Mouse (Mus musculus) midbrain, postnatal 0 days (tissue): ENCODE data around the gene Trappc3. TPM values are rescaled to one million over a fixed set of nuclear protein-coding genes. Genes with fewer than 3 reads are reported as not detected.

ENCODE experiments used
- ATAC-seq: fragments of 200-750 bp; cut with Nextera tagmentation; 2 replicates; pipeline ENCODE4 v1.8.0; 2017; ENCODE audit warnings: moderate number of reproducible peaks, mild to moderate bottlenecking, moderate TSS enrichment, moderate library complexity; ENCODE audit not compliant: low FRiP score
- DNase-seq: peaks from one replicate; pipeline ENCODE4 v3.0.0-alpha.2; 2015; ENCODE audit warnings: low spot score
- H3K27ac ChIP-seq: fragments of 300-500 bp; sonication (generic); 2 replicates; pipeline ENCODE4 v1.5.1; 2014; ENCODE audit warnings: low read depth, mild to moderate bottlenecking, low read length, mixed read lengths
- H3K27me3 ChIP-seq: fragments of 300-500 bp; sonication (generic); 2 replicates; pipeline ENCODE4 v1.6.1; 2014; ENCODE audit warnings: low read length, control low read depth, mixed read lengths; ENCODE audit not compliant: insufficient read depth
- H3K36me3 ChIP-seq: fragments of 300-500 bp; sonication (generic); 2 replicates; pipeline ENCODE4 v1.6.1; 2014; ENCODE audit warnings: low read length, control low read depth, mixed read lengths; ENCODE audit not compliant: insufficient read depth
- H3K4me1 ChIP-seq: fragments of 300-500 bp; sonication (generic); 2 replicates; pipeline ENCODE4 v1.6.1; 2014; ENCODE audit warnings: mild to moderate bottlenecking, control low read depth, antibody characterized with exemption, low read length, mixed read lengths; ENCODE audit not compliant: insufficient read depth
- H3K4me2 ChIP-seq: fragments of 300-500 bp; sonication (generic); 2 replicates; pipeline ENCODE4 v1.6.1; 2014; ENCODE audit warnings: low read depth, mild to moderate bottlenecking, low read length, mixed read lengths; ENCODE audit not compliant: poor library complexity, severe bottlenecking
- H3K4me3 ChIP-seq: fragments of 300-500 bp; sonication (generic); 2 replicates; pipeline ENCODE4 v1.5.1; 2014; ENCODE audit warnings: low read depth, mild to moderate bottlenecking, low read length, moderate library complexity
- H3K9ac ChIP-seq: fragments of 300-500 bp; sonication (generic); replicated peaks from 2 replicates; pipeline ENCODE4 v1.6.1; 2014; ENCODE audit warnings: mild to moderate bottlenecking, low read length, moderate library complexity, mixed read lengths; ENCODE audit not compliant: poor library complexity, severe bottlenecking
- H3K9me3 ChIP-seq: fragments of 300-500 bp; sonication (generic); 2 replicates; pipeline ENCODE4 v1.6.1; 2016; ENCODE audit warnings: low read length, control low read depth
- CTCF ChIP-seq: IDR thresholded peaks from 2 replicates; pipeline ENCODE4 v1.5.1; 2016; ENCODE audit warnings: antibody characterized with exemption, mild to moderate bottlenecking
- WGBS: fragments of 180-500 bp; shearing (Covaris S2); extraction: QIAGEN DNeasy Blood & Tissue Kit; methylation state at CpG from one replicate; pipeline ENCODE4 v1.1.7; 2014; 5-methylcytosine and 5-hydroxymethylcytosine counted together
- polyA plus RNA-seq: library from polyadenylated mRNA; unstranded; fragments of >200 nt; fragmentation: Nextera tagmentation; extraction: Ambion mirVana; gene quantifications from 2 replicates; pipeline ENCODE4 v1.2.1, GENCODE M21; 2015
- total RNA-seq: library from RNA; depleted of rRNA; stranded (reverse); fragments of >200 nt; gene quantifications from 2 replicates; pipeline ENCODE4 v1.2.3, GENCODE M21; 2014

Trappc3 gene
- total and polyA plus RNA-seq, 2 experiments from 2014 or later, result 121 to 186 TPM

GRCm38 (mm10) chr4:126227077-126227761, 34.9 kb upstream of the Trappc3 start:
- peak overlapping the region; percentile 20 for H3K4me3 ChIP-seq
- H3K9ac ChIP-seq, result 0 out of 2 replicates have a peak overlapping the region, but pooled peaks have one; percentile 24
- no peaks in the 10 kb centered on the region for H3K27me3 ChIP-seq
- TF ChIP-seq CTCF, result peak; percentile 97
- peaks cover 20% of the 10 kb centered on the region for H3K36me3 ChIP-seq
- H3K4me1 ChIP-seq, result no peaks in the 10 kb centered on the region
- H3K27ac ChIP-seq, result no peak overlapping the region
- H3K4me2 ChIP-seq, result peak overlapping the region; percentile 51
- DNase-seq, result peak; percentile 89
- peak; percentile 73; the same call in 1 of the 2 replicates for ATAC-seq
- no peaks in the 10 kb centered on the region for H3K9me3 ChIP-seq
- 9% methylated on average over 18 of the region's 18 CpGs for WGBS

- Histone ChIP-seq H3K4me3 (no peak overlapping the region), H3K4me2 (no peak overlapping the region), H3K36me3 (peaks cover 29% of the 10 kb centered on the region), H3K9me3 (no peaks in the 10 kb centered on the region), H3K27ac (no peak overlapping the region), H3K27me3 (no peaks in the 10 kb centered on the region), H3K9ac (no peak overlapping the region), H3K4me1 (no peaks in the 10 kb centered on the region)
- TF ChIP-seq CTCF, result no peak
- ATAC-seq (no peak), DNase-seq (no peak)
- WGBS, result 32% methylated on average over 5 of the region's 5 CpGs
Observed at GRCm38 (mm10) chr4:126228144-126228543, 34.0 kb upstream of the Trappc3 start.

GRCm38 (mm10) chr4:126229900-126230299, 32.2 kb upstream of the Trappc3 start:
- Histone ChIP-seq H3K27ac (no peak overlapping the region), H3K27me3 (no peaks in the 10 kb centered on the region), H3K4me2 (no peak overlapping the region), H3K36me3 (peaks cover 46% of the 10 kb centered on the region), H3K9ac (no peak overlapping the region), H3K9me3 (no peaks in the 10 kb centered on the region), H3K4me3 (no peak overlapping the region), H3K4me1 (no peaks in the 10 kb centered on the region)
- ATAC-seq (no peak), DNase-seq (no peak)
- no peak for TF ChIP-seq CTCF
- 72% methylated on average over 7 of the region's 7 CpGs for WGBS

- TF ChIP-seq CTCF, result no peak
- Histone ChIP-seq H3K4me2 (no peak overlapping the region), H3K36me3 (peaks cover 76% of the 10 kb centered on the region), H3K4me3 (no peak overlapping the region), H3K27me3 (no peaks in the 10 kb centered on the region), H3K9ac (no peak overlapping the region), H3K27ac (no peak overlapping the region), H3K4me1 (0 out of 2 replicates have a peak, but pooled peaks cover 5% of the 10 kb centered on the region), H3K9me3 (no peaks in the 10 kb centered on the region)
- ATAC-seq, result no peak
- no peak for DNase-seq
- 92% methylated on average over 29 of the region's 29 CpGs for WGBS
Observed at GRCm38 (mm10) chr4:126233676-126234308, 28.3 kb upstream of the Trappc3 start.

GRCm38 (mm10) chr4:126234496-126235175, 27.5 kb upstream of the Trappc3 start:
- DNase-seq (no peak), ATAC-seq (no peak)
- no peaks in the 10 kb centered on the region for H3K27me3 ChIP-seq
- no peak overlapping the region for H3K4me3 ChIP-seq
- H3K9me3 ChIP-seq, result no peaks in the 10 kb centered on the region
- no peak overlapping the region for H3K9ac ChIP-seq
- no peak overlapping the region for H3K27ac ChIP-seq
- 79% methylated on average over 18 of the region's 18 CpGs for WGBS
- TF ChIP-seq CTCF, result no peak
- H3K4me1 ChIP-seq, result 0 out of 2 replicates have a peak, but pooled peaks cover 5% of the 10 kb centered on the region
- peaks cover 84% of the 10 kb centered on the region for H3K36me3 ChIP-seq
- no peak overlapping the region for H3K4me2 ChIP-seq

GRCm38 (mm10) chr4:126235191-126235590, 26.9 kb upstream of the Trappc3 start:
- no peak for DNase-seq
- H3K36me3 ChIP-seq, result peaks cover 88% of the 10 kb centered on the region
- no peaks in the 10 kb centered on the region for H3K9me3 ChIP-seq
- no peak overlapping the region for H3K27ac ChIP-seq
- H3K27me3 ChIP-seq, result no peaks in the 10 kb centered on the region
- TF ChIP-seq CTCF, result no peak
- 95% methylated on average over 10 of the region's 10 CpGs for WGBS
- no peak overlapping the region for H3K9ac ChIP-seq
- H3K4me1 ChIP-seq, result 0 out of 2 replicates have a peak, but pooled peaks cover 5% of the 10 kb centered on the region
- ATAC-seq, result no peak
- H3K4me2 ChIP-seq, result no peak overlapping the region
- H3K4me3 ChIP-seq, result no peak overlapping the region
